Mouse (Mus musculus) monocyte, adult 59 days (primary cell): Measurements from ENCODE around the gene Olfr1509. TPM values are rescaled to one million over a fixed set of nuclear protein-coding genes. Genes with fewer than 3 reads are reported as not detected.

Experiments
- total RNA-seq, 2 experiments: library from RNA; stranded (reverse); gene quantifications; one replicate each; pipeline ENCODE4 v1.2.4; 2023

Gene Olfr1509
- not detected for total RNA-seq

GRCm38 (mm10) chr14:52442690-52443089 lies at the start of gene Olfr1509:
Gene Olfr1509, plus strand, starts transcription at chr14:52442990.

GRCm38 (mm10) chr14:52397279-52397678 lies 45.5 kb upstream of the Olfr1509 start, which contains the start of gene Olfr1511:
Gene Olfr1511, minus strand, starts transcription at chr14:52397379.

GRCm38 (mm10) chr14:52414273-52414672 lies 28.5 kb upstream of the Olfr1509 start, which contains the start of gene Olfr1510:
Gene Olfr1510, minus strand, starts transcription at chr14:52414373.

GRCm38 (mm10) chr14:52467395-52467794 lies 24.6 kb downstream of the Olfr1509 start, which contains the start of gene Olfr1508:
Gene Olfr1508, minus strand, starts transcription at chr14:52467495.

GRCm38 (mm10) chr14:52495516-52495915 lies 52.7 kb downstream of the Olfr1509 start, which contains the start of gene Olfr1507:
Gene Olfr1507, minus strand, starts transcription at chr14:52495749.

Other genes starting within 250 kb of the Olfr1509 start
- 10 to 100 TPM; 54.3 to 57.0 TPM for gene Supt16, start 245.6 kb upstream of the Olfr1509 start, total RNA-seq
- gene Chd8, start 185.2 kb upstream of the Olfr1509 start, total RNA-seq, result 100 to 1,000 TPM; 135 to 144 TPM
- gene Tox4, start 163.8 kb upstream of the Olfr1509 start, total RNA-seq, result 100 to 1,000 TPM in 1 of 2 experiments, 10 to 100 TPM in 1; 89.5 to 107 TPM
- gene Rab2b, start 163.4 kb upstream of the Olfr1509 start, total RNA-seq, result 1 to 10 TPM; 8.5 to 10.0 TPM
- 10 to 100 TPM; 38.2 to 51.9 TPM for gene Mettl3, start 137.9 kb upstream of the Olfr1509 start, total RNA-seq
- gene Sall2, start 114.2 kb upstream of the Olfr1509 start, total RNA-seq, result 1 to 10 TPM; 3.1 to 3.7 TPM
- not detected for gene Olfr1513, start 86.6 kb upstream of the Olfr1509 start, total RNA-seq
- not detected for gene Olfr1512, start 63.8 kb upstream of the Olfr1509 start, total RNA-seq
- not detected for gene Olfr1511, start 45.6 kb upstream of the Olfr1509 start, total RNA-seq
- gene Olfr1510, start 28.6 kb upstream of the Olfr1509 start, total RNA-seq, result not detected
- not detected for gene Olfr1508, start 24.5 kb downstream of the Olfr1509 start, total RNA-seq
- not detected for gene Olfr1507, start 52.8 kb downstream of the Olfr1509 start, total RNA-seq